Mouse (Mus musculus) MEL (cell line): ENCODE measurements around the gene Yipf7. TPM values are rescaled to one million over a fixed set of nuclear protein-coding genes. Genes with fewer than 3 reads are reported as not detected.

Experiments
- DNase-seq: peaks from one replicate; pipeline ENCODE4 v3.0.0; 2011; ENCODE audit warnings: low read depth, low spot score
- H3K27ac ChIP-seq: 2 replicates; pipeline ENCODE4 v1.5.1; 2012; ENCODE audit warnings: low read depth, mild to moderate bottlenecking, control low read depth, low read length, moderate library complexity; ENCODE audit not compliant: control insufficient read depth
- H3K27me3 ChIP-seq, 2 experiments: fragments of 150-350 bp in 1 of 2; sonication (generic) in 1 of 2; 2 replicates each; pipeline ENCODE4 v1.6.1; 2012; ENCODE audit warnings: low read length in 2 of 2, mild to moderate bottlenecking in 2 of 2, improper control_type of control experiment in 1 of 2, moderate library complexity in 1 of 2; ENCODE audit not compliant: insufficient read depth in 2 of 2, control insufficient read depth in 1 of 2
- H3K36me3 ChIP-seq, 2 experiments: 2 replicates each; pipeline ENCODE4 v1.6.1; 2012 to 2014; ENCODE audit warnings: low read length in 2 of 2, improper control_type of control experiment in 1 of 2, inconsistent platforms in 1 of 2, mild to moderate bottlenecking in 1 of 2; ENCODE audit not compliant: insufficient read depth in 2 of 2, control insufficient read depth in 1 of 2
- H3K4me1 ChIP-seq, 2 experiments: fragments of 150-350 bp in 1 of 2; sonication (generic) in 1 of 2; 2 replicates each; pipeline ENCODE4 v1.6.1; 2012; ENCODE audit warnings: low read length in 2 of 2, improper control_type of control experiment in 1 of 2, mild to moderate bottlenecking in 1 of 2; ENCODE audit not compliant: insufficient read depth in 2 of 2, control insufficient read depth in 1 of 2
- H3K4me3 ChIP-seq, 2 experiments: fragments of 150-350 bp in 1 of 2; sonication (generic) in 1 of 2; 2 replicates each; pipeline ENCODE4 v1.5.1; 2012; ENCODE audit warnings: low read depth in 2 of 2, low read length in 2 of 2, mild to moderate bottlenecking in 2 of 2, moderate library complexity in 2 of 2, control low read depth in 1 of 2, improper control_type of control experiment in 1 of 2; ENCODE audit not compliant: control insufficient read depth in 1 of 2, insufficient read depth in 1 of 2
- H3K79me2 ChIP-seq: 2 replicates; pipeline ENCODE4 v1.6.1; 2012; ENCODE audit warnings: mild to moderate bottlenecking, low read length, moderate library complexity; ENCODE audit not compliant: control insufficient read depth, poor library complexity, insufficient read depth
- H3K9ac ChIP-seq: 2 replicates; pipeline ENCODE4 v1.6.1; 2012; ENCODE audit warnings: low read depth, mild to moderate bottlenecking, control low read depth, low read length, moderate library complexity; ENCODE audit not compliant: control insufficient read depth, poor library complexity, severe bottlenecking
- H3K9me3 ChIP-seq: fragments of 150-350 bp; sonication (generic); replicated peaks from 2 replicates; pipeline ENCODE4 v1.6.1; 2012; ENCODE audit warnings: mild to moderate bottlenecking, low read length, improper control_type of control experiment, moderate library complexity; ENCODE audit not compliant: insufficient read depth
- CHD1 ChIP-seq: IDR thresholded peaks from 2 replicates; pipeline ENCODE4 v1.6.1; 2012; ENCODE audit warnings: low read depth, mild to moderate bottlenecking, inconsistent platforms, low read length, improper control_type of control experiment
- CHD2 ChIP-seq: IDR thresholded peaks from 2 replicates; pipeline ENCODE4 v1.6.1; 2011; ENCODE audit warnings: low read length, improper control_type of control experiment
- E2F4 ChIP-seq: IDR thresholded peaks from 2 replicates; pipeline ENCODE4 v1.6.1; 2011; ENCODE audit warnings: low read depth, low read length, improper control_type of control experiment, borderline replicate concordance
- ELF1 ChIP-seq: IDR thresholded peaks from 2 replicates; pipeline ENCODE4 v1.6.1; 2014; ENCODE audit warnings: low read depth, mild to moderate bottlenecking, inconsistent platforms, low read length, improper control_type of control experiment, moderate library complexity
- EP300 ChIP-seq, 2 experiments: IDR thresholded peaks; 2 replicates each; pipeline ENCODE4 v1.6.1; 2011; ENCODE audit warnings: improper control_type of control experiment in 2 of 2, low read length in 2 of 2, low read depth in 1 of 2, mild to moderate bottlenecking in 1 of 2
- ETS1 ChIP-seq: IDR thresholded peaks from 2 replicates; pipeline ENCODE4 v1.6.1; 2012; ENCODE audit warnings: low read depth, mild to moderate bottlenecking, inconsistent platforms, low read length, improper control_type of control experiment, moderate library complexity
- GABPA ChIP-seq: IDR thresholded peaks from 2 replicates; pipeline ENCODE4 v1.6.1; 2012; ENCODE audit warnings: low read depth, mild to moderate bottlenecking, inconsistent platforms, low read length, improper control_type of control experiment, moderate library complexity
- JUND ChIP-seq: IDR thresholded peaks from 2 replicates; pipeline ENCODE4 v1.6.1; 2011; ENCODE audit warnings: low read depth, mild to moderate bottlenecking, improper control_type of control experiment, low read length
- KAT2A ChIP-seq: conservative IDR thresholded peaks from 2 replicates; pipeline ENCODE4 v1.6.1; 2012; ENCODE audit warnings: low read depth, low read length, improper control_type of control experiment, inconsistent platforms
- MAFK ChIP-seq: IDR thresholded peaks from 2 replicates; pipeline ENCODE4 v1.6.1; 2011; ENCODE audit warnings: low read depth, mild to moderate bottlenecking, low read length, improper control_type of control experiment, borderline replicate concordance
- MAX ChIP-seq: IDR thresholded peaks from 2 replicates; pipeline ENCODE4 v1.6.1; 2011; ENCODE audit warnings: low read length, improper control_type of control experiment
- MAZ ChIP-seq: IDR thresholded peaks from 2 replicates; pipeline ENCODE4 v1.6.1; 2012; ENCODE audit warnings: low read depth, mild to moderate bottlenecking, inconsistent platforms, low read length, improper control_type of control experiment
- MXI1 ChIP-seq: IDR thresholded peaks from 2 replicates; pipeline ENCODE4 v1.6.1; 2011; ENCODE audit warnings: mild to moderate bottlenecking, low read depth, low read length, improper control_type of control experiment
- MYC ChIP-seq: IDR thresholded peaks from 2 replicates; pipeline ENCODE4 v1.6.1; 2011; ENCODE audit warnings: low read depth, mild to moderate bottlenecking, low read length, improper control_type of control experiment, moderate library complexity
- NELFE ChIP-seq: IDR thresholded peaks from 2 replicates; pipeline ENCODE4 v1.6.1; 2011; ENCODE audit warnings: low read depth, low read length, improper control_type of control experiment
- NRF1 ChIP-seq: IDR thresholded peaks from 2 replicates; pipeline ENCODE4 v1.6.1; 2014; ENCODE audit warnings: low read depth, mild to moderate bottlenecking, inconsistent platforms, low read length, improper control_type of control experiment, moderate library complexity; ENCODE audit not compliant: poor library complexity, insufficient read depth, severe bottlenecking
- POLR2A ChIP-seq, 2 experiments: IDR thresholded peaks; 2 replicates each; pipeline ENCODE4 v1.6.1; 2011 to 2012; ENCODE audit warnings: low read length in 2 of 2, mild to moderate bottlenecking in 2 of 2, control low read depth in 1 of 2, improper control_type of control experiment in 1 of 2, low read depth in 1 of 2, moderate library complexity in 1 of 2; ENCODE audit not compliant: control insufficient read depth in 1 of 2, insufficient read depth in 1 of 2, poor library complexity in 1 of 2
- POLR2AphosphoS2 ChIP-seq: IDR thresholded peaks from 2 replicates; pipeline ENCODE4 v1.6.1; 2011; ENCODE audit warnings: low read length, improper control_type of control experiment
- POLR2AphosphoS5 ChIP-seq: IDR thresholded peaks from 2 replicates; pipeline ENCODE4 v1.6.1; 2012; ENCODE audit warnings: low read depth, borderline replicate concordance, mild to moderate bottlenecking, inconsistent platforms, low read length, moderate library complexity, mixed read lengths
- RAD21 ChIP-seq: IDR thresholded peaks from 2 replicates; pipeline ENCODE4 v1.6.1; 2011; ENCODE audit warnings: mild to moderate bottlenecking, low read depth, low read length, improper control_type of control experiment
- SIN3A ChIP-seq: IDR thresholded peaks from 2 replicates; pipeline ENCODE4 v1.6.1; 2012; ENCODE audit warnings: low read length, improper control_type of control experiment, inconsistent platforms
- SMC3 ChIP-seq: IDR thresholded peaks from 2 replicates; pipeline ENCODE4 v1.6.1; 2011; ENCODE audit warnings: low read depth, low read length, improper control_type of control experiment
- TAL1 ChIP-seq: IDR thresholded peaks from 2 replicates; pipeline ENCODE4 v1.6.1; 2012; ENCODE audit warnings: mild to moderate bottlenecking, inconsistent platforms, low read length, moderate library complexity, mixed read lengths
- TBP ChIP-seq: IDR thresholded peaks from 2 replicates; pipeline ENCODE4 v1.8.0; 2011; ENCODE audit warnings: low read depth, low read length, improper control_type of control experiment
- TCF12 ChIP-seq: IDR thresholded peaks from 2 replicates; pipeline ENCODE4 v1.6.1; 2014; ENCODE audit warnings: low read depth, mild to moderate bottlenecking, inconsistent platforms, low read length, improper control_type of control experiment, moderate library complexity
- USF1 ChIP-seq: IDR thresholded peaks from 2 replicates; pipeline ENCODE4 v1.6.1; 2014; ENCODE audit warnings: low read depth, mild to moderate bottlenecking, inconsistent platforms, low read length, improper control_type of control experiment, moderate library complexity
- ZC3H11A ChIP-seq: IDR thresholded peaks from 2 replicates; pipeline ENCODE4 v1.6.1; 2012; ENCODE audit warnings: low read depth, mild to moderate bottlenecking, inconsistent platforms, low read length, improper control_type of control experiment
- ZKSCAN1 ChIP-seq: IDR thresholded peaks from 2 replicates; pipeline ENCODE4 v1.6.1; 2012; ENCODE audit warnings: low read depth, mild to moderate bottlenecking, inconsistent platforms, low read length, improper control_type of control experiment, moderate library complexity
- ZMIZ1 ChIP-seq: IDR thresholded peaks from 2 replicates; pipeline ENCODE4 v1.6.1; 2012; ENCODE audit warnings: low read depth, mild to moderate bottlenecking, inconsistent platforms, low read length, improper control_type of control experiment, moderate library complexity
- polyA plus RNA-seq, 2 experiments: library from polyadenylated mRNA; stranded (reverse) in 1 of 2; unstranded in 1 of 2; fragments of >175 nt in 1 of 2; fragments of >200 nt in 1 of 2; gene quantifications; 2 replicates each; pipeline versions ENCODE4 v1.2.1 to v1.2.4; 2012; ENCODE audit warnings: low replicate concordance in 2 of 2, low read depth in 1 of 2; ENCODE audit not compliant: insufficient read length in 2 of 2, insufficient read depth in 1 of 2, missing spikeins in 1 of 2
- total RNA-seq: library from RNA; depleted of rRNA; stranded (reverse); fragments of 300-350 nt; gene quantifications from 2 replicates; pipeline ENCODE4 v1.2.3, GENCODE M21; 2012; rRNA removed

The Yipf7 gene
- total RNA-seq (not detected in 2 replicates), polyA plus RNA-seq (not detected)

- TF ChIP-seq ZC3H11A (no peak), JUND (no peak), TAL1 (no peak), POLR2A (IDR thresholded peaks at IDR 0.05; ENCODE audit: control insufficient read depth in 1 of 2, insufficient read depth in 1 of 2, low read depth in 1 of 2, low read length in 2 of 2, poor library complexity in 1 of 2) (no peak), EP300 (IDR thresholded peaks at IDR 0.05; ENCODE audit: low read depth in 1 of 2, low read length in 2 of 2) (no peak), ETS1 (no peak), TBP (no peak), RAD21 (no peak), POLR2AphosphoS2 (no peak), POLR2AphosphoS5 (no peak), NRF1 (no peak), CHD2 (no peak), ELF1 (no peak), GABPA (no peak), E2F4 (no peak)
- Histone ChIP-seq H3K4me1 (peaks cover 4 to 10% of the 10 kb centered on the region in 2 experiments; a peak in 3 of 4 replicates), H3K36me3 (no peaks in the 10 kb centered on the region; a peak in 2 of 4 replicates), H3K27me3 (peaks cover 0 to 1% of the 10 kb centered on the region in 2 experiments; a peak in 1 of 4 replicates), H3K9ac (no peak within 1 kb of the TSS), H3K27ac (no peak within 1 kb of the TSS), H3K4me3 (no peak within 1 kb of the TSS), H3K9me3 (no peaks in the 10 kb centered on the region), H3K79me2 (no peaks in the 10 kb centered on the region)
- DNase-seq = no peak
These were observed at the start of gene Yipf7 for GRCm38 (mm10) chr5:69542489-69542888. Yipf7 (minus strand) TSS chr5:69542648.

GRCm38 (mm10) chr5:69591640-69592461 lies 49.4 kb upstream of the Yipf7 start, which contains the start of gene Gnpda2:
Gnpda2 (minus strand) TSS chr5:69592340.
- peaks cover 0 to 2% of the 10 kb centered on the region in 2 experiments; a peak in 2 of 4 replicates for H3K4me1 ChIP-seq
- H3K9me3 ChIP-seq = no peaks in the 10 kb centered on the region
- peak within 1 kb of the TSS; percentile 82 for H3K9ac ChIP-seq
- no peaks in the 10 kb centered on the region for H3K27me3 ChIP-seq
- peak within 1 kb of the TSS; percentile 17; the same call in 1 of the 2 replicates for H3K27ac ChIP-seq
- H3K4me3 ChIP-seq = peak within 1 kb of the TSS; percentile 88 to 94
- DNase-seq = peak; percentile 92
- peaks cover 0 to 12% of the 10 kb centered on the region in 2 experiments; a peak in 3 of 4 replicates for H3K36me3 ChIP-seq
- peaks cover 7% of the 10 kb centered on the region for H3K79me2 ChIP-seq
- TF ChIP-seq ZKSCAN1 = no peak
- no peak for TF ChIP-seq USF1
- TF ChIP-seq TBP = peak; percentile 73
- TF ChIP-seq NELFE = peak; percentile 75
- no peak for TF ChIP-seq JUND
- peak; percentile 71 for TF ChIP-seq SIN3A
- no peak for TF ChIP-seq MAZ
- TF ChIP-seq ZMIZ1 = peak; percentile 77; the same call in 1 of the 2 replicates
- no peak for TF ChIP-seq SMC3
- no peak for TF ChIP-seq MAX
- peak; percentile 64 for TF ChIP-seq TCF12
- no peak for TF ChIP-seq POLR2AphosphoS5
- TF ChIP-seq E2F4 = no peak
- no peak for TF ChIP-seq CHD1
- no peak for TF ChIP-seq MYC
- no peak for TF ChIP-seq TAL1
- no peak for TF ChIP-seq MAFK
- TF ChIP-seq KAT2A = no peak
- TF ChIP-seq MXI1 = no peak
- no peak for TF ChIP-seq EP300 (IDR thresholded peaks at IDR 0.05; ENCODE audit: low read depth in 1 of 2, low read length in 2 of 2)
- TF ChIP-seq NRF1 = peak; percentile 98
- no peak for TF ChIP-seq ETS1
